17 mouse cellular contexts compared by ENCODE assay signal in the genomic region with DNA sequence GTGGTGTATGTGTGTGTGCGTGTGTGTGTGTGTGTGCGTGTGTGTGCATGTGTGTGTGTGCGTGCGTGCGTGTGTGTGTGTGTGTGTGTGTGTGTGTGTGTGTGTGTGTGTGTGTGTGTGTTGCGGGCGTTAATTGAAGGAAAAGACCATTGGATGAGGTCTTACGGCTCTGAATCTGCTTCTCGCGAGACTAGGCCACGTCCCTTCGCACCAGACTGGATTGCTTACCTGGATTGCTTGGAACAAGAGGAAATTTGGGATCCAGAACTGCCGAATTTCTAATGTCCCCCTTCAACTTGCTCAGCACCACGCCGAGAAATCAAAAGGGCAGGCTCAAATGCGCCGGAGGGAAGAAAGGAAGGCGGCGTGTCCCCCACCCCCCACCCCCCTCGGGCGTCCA. TPM values are rescaled to one million over a fixed set of nuclear protein-coding genes. Genes with fewer than 3 reads are reported as not detected.
A peak's percentile ranks its signal among the peaks of the same experiment; 100 is the strongest.
DNase-seq lines count a peak whose midpoint lies in the region; ATAC-seq lines count a peak whose summit lies in the region.
"Had no signal": no experiment of that assay in that cellular context is flagged by ENCODE, and none has a peak within 500 bp of the region (broad histone marks: within the 10 kb centered on the region; RNA-seq: fewer than 3 reads in every experiment).

A gene (minus strand): TSS at position 366 of the 400 bp plus-strand sequence.

- no peaks in the 10 kb centered on the region for H3K36me3 ChIP-seq in hindbrain, embryonic 10.5 days
- H3K36me3 ChIP-seq in hindbrain, embryonic 16.5 days (ENCODE audit: control insufficient read depth, insufficient read depth, low read length) = no peaks in the 10 kb centered on the region
- no peaks in the 10 kb centered on the region for H3K36me3 ChIP-seq in midbrain, embryonic 10.5 days
- no peaks in the 10 kb centered on the region for H3K36me3 ChIP-seq in midbrain, embryonic 14.5 days (ENCODE audit: control insufficient read depth, insufficient read depth, low read length)
- no peaks in the 10 kb centered on the region for H3K36me3 ChIP-seq in limb, embryonic 10.5 days

- H3K9ac ChIP-seq in hindbrain, embryonic 16.5 days (ENCODE audit: low read depth, low read length) = no peak within 1 kb of the TSS
- no peak within 1 kb of the TSS for H3K9ac ChIP-seq in midbrain, embryonic 14.5 days (replicated peaks; ENCODE audit: low read length)

- H3K27me3 ChIP-seq in hindbrain, embryonic 10.5 days (ENCODE audit: insufficient read depth, poor library complexity, severe bottlenecking) = peaks cover 93% of the 10 kb centered on the region
- H3K27me3 ChIP-seq in hindbrain, embryonic 16.5 days (replicated peaks; ENCODE audit: control insufficient read depth, insufficient read depth, low read length) = peaks cover 34% of the 10 kb centered on the region
- peaks cover 96% of the 10 kb centered on the region for H3K27me3 ChIP-seq in midbrain, embryonic 10.5 days (ENCODE audit: low read depth, poor library complexity, severe bottlenecking)
- peaks cover 65% of the 10 kb centered on the region for H3K27me3 ChIP-seq in midbrain, embryonic 14.5 days (ENCODE audit: control insufficient read depth, insufficient read depth, low read length)
- H3K27me3 ChIP-seq in limb, embryonic 10.5 days (ENCODE audit: low read depth, poor library complexity, severe bottlenecking) = peaks cover 93% of the 10 kb centered on the region
- H3K27me3 ChIP-seq: CH12.LX had no signal

- H3K4me2 ChIP-seq in hindbrain, embryonic 16.5 days (ENCODE audit: low read length) = no peak within 1 kb of the TSS
- no peak within 1 kb of the TSS for H3K4me2 ChIP-seq in midbrain, embryonic 14.5 days (ENCODE audit: low read length)

- WGBS in hindbrain, embryonic 10.5 days = 19% methylated on average over 19 of the region's 21 CpGs
- WGBS in hindbrain, embryonic 16.5 days = 26% methylated on average over 15 of the region's 21 CpGs
- 21% methylated on average over 20 of the region's 21 CpGs for WGBS in midbrain, embryonic 10.5 days
- WGBS in midbrain, embryonic 14.5 days = 29% methylated on average over 20 of the region's 21 CpGs
- WGBS in limb, embryonic 10.5 days = 9% methylated on average over 21 of the region's 21 CpGs

- 0 out of 2 replicates have a peak, but pooled peaks cover 3% of the 10 kb centered on the region for H3K9me3 ChIP-seq in hindbrain, embryonic 10.5 days
- no peaks in the 10 kb centered on the region for H3K9me3 ChIP-seq in hindbrain, embryonic 16.5 days (ENCODE audit: control insufficient read depth, low read length)
- H3K9me3 ChIP-seq in midbrain, embryonic 10.5 days (replicated peaks) = 0 out of 2 replicates have a peak, but pooled peaks cover 6% of the 10 kb centered on the region
- no peaks in the 10 kb centered on the region for H3K9me3 ChIP-seq in midbrain, embryonic 14.5 days (ENCODE audit: control insufficient read depth, low read length)
- no peaks in the 10 kb centered on the region for H3K9me3 ChIP-seq in limb, embryonic 10.5 days (replicated peaks)

- peak; percentile 26 for DNase-seq in hindbrain, embryonic 10.5 days (ENCODE audit: low spot score)
- DNase-seq in midbrain, embryonic 10.5 days (ENCODE audit: low spot score) = no peak
- no peak for DNase-seq in midbrain, embryonic 14.5 days
- peak; percentile 35 for DNase-seq in limb, embryonic 10.5 days (ENCODE audit: low spot score)
- DNase-seq in natural killer cell, adult 2 months (ENCODE audit: low spot score in 2 of 2) = no peak
- DNase-seq in adrenal gland, adult 8-10 months = no peak
- DNase-seq: heart, adult 2 months; kidney, postnatal 14 days; left cerebral cortex, postnatal 4 days; spleen, adult 18-20 months; thymus, postnatal 36 days had no signal

- H3K4me3 ChIP-seq in hindbrain, embryonic 10.5 days = peak within 1 kb of the TSS; percentile 16; the same call in 1 of the 2 replicates
- no peak within 1 kb of the TSS for H3K4me3 ChIP-seq in hindbrain, embryonic 16.5 days (ENCODE audit: low read length)
- peak within 1 kb of the TSS; percentile 24; the same call in 1 of the 2 replicates for H3K4me3 ChIP-seq in midbrain, embryonic 10.5 days
- no peak within 1 kb of the TSS for H3K4me3 ChIP-seq in midbrain, embryonic 14.5 days (replicated peaks; ENCODE audit: low read depth, low read length)
- H3K4me3 ChIP-seq in brown adipose tissue, adult 24 weeks (ENCODE audit: insufficient read depth, low read depth, low read length) = peak within 1 kb of the TSS; percentile 28; the same call in 1 of the 2 replicates
- H3K4me3 ChIP-seq in limb, embryonic 10.5 days = peak within 1 kb of the TSS; percentile 35
- H3K4me3 ChIP-seq: heart, adult 2 months had no signal

- ATAC-seq in hindbrain, embryonic 16.5 days = no peak
- ATAC-seq in midbrain, embryonic 14.5 days (ENCODE audit: low FRiP score, low TSS enrichment) = no peak
- ATAC-seq: activated CD4-positive, CD25-positive, alpha-beta regulatory T cell, adult 4 months had no signal

- 0 out of 2 replicates have a peak, but pooled peaks cover 3% of the 10 kb centered on the region for H3K4me1 ChIP-seq in hindbrain, embryonic 10.5 days (replicated peaks)
- H3K4me1 ChIP-seq in hindbrain, embryonic 16.5 days (ENCODE audit: control insufficient read depth, insufficient read depth, low read depth, low read length) = no peaks in the 10 kb centered on the region
- peaks cover 9% of the 10 kb centered on the region; the same call in 1 of the 2 replicates for H3K4me1 ChIP-seq in midbrain, embryonic 10.5 days
- H3K4me1 ChIP-seq in midbrain, embryonic 14.5 days (ENCODE audit: control insufficient read depth, insufficient read depth, low read length) = no peaks in the 10 kb centered on the region
- no peaks in the 10 kb centered on the region for H3K4me1 ChIP-seq in brown adipose tissue, adult 24 weeks (ENCODE audit: control insufficient read depth, insufficient read depth, insufficient read length, low read length)
- 0 out of 2 replicates have a peak, but pooled peaks cover 3% of the 10 kb centered on the region for H3K4me1 ChIP-seq in limb, embryonic 10.5 days

- H3K27ac ChIP-seq in hindbrain, embryonic 10.5 days = no peak within 1 kb of the TSS
- H3K27ac ChIP-seq in hindbrain, embryonic 16.5 days (ENCODE audit: low read depth, low read length) = no peak within 1 kb of the TSS
- H3K27ac ChIP-seq in midbrain, embryonic 10.5 days (replicated peaks) = no peak within 1 kb of the TSS
- no peak within 1 kb of the TSS for H3K27ac ChIP-seq in midbrain, embryonic 14.5 days (replicated peaks; ENCODE audit: low read depth, low read length)
- H3K27ac ChIP-seq in brown adipose tissue, adult 24 weeks (replicated peaks; ENCODE audit: low read depth, low read length) = no peak within 1 kb of the TSS
- H3K27ac ChIP-seq in limb, embryonic 10.5 days = no peak within 1 kb of the TSS
- H3K27ac ChIP-seq: heart, adult 2 months had no signal

RNA-seq across cellular contexts. Expression of the gene that starts here (rescaled TPM):
- polyA plus RNA-seq in hindbrain, embryonic 10.5 days (2016; fragmentation: Nextera tagmentation; extraction: Ambion mirVana) = not detected in 2 replicates
- not detected in 2 replicates for polyA plus RNA-seq in hindbrain, embryonic 16.5 days (2015; fragmentation: Nextera tagmentation; extraction: Ambion mirVana)
- not detected in 2 replicates for polyA plus RNA-seq in midbrain, embryonic 10.5 days (2016; fragmentation: Nextera tagmentation; extraction: Ambion mirVana)
- not detected in 2 replicates for polyA plus RNA-seq in midbrain, embryonic 14.5 days (2014; fragmentation: Nextera tagmentation; extraction: Ambion mirVana)
- not detected in 2 replicates for polyA plus RNA-seq in brown adipose tissue, adult 24 weeks (2012; ENCODE audit: insufficient read depth, insufficient read length, missing spikeins)
- not detected in 2 replicates for polyA plus RNA-seq in limb, embryonic 10.5 days (2016; fragmentation: Nextera tagmentation; extraction: Ambion mirVana)
- total RNA-seq in adrenal gland, adult 8-10 months (2022) = not detected
- total RNA-seq: heart, adult 2 months; left cerebral cortex, postnatal 4 days; megakaryocyte-erythroid progenitor cell, adult 5-6 weeks had no signal
- polyA plus RNA-seq: activated CD4-positive, CD25-positive, alpha-beta regulatory T cell, adult 4 months; cortical plate, adult 2 months; heart, adult 2 months had no signal

Comparison
In these comparisons a context has a peak if more than half of its experiments do, and no peak if none do; other contexts are left out.
1. H3K4me3 ChIP-seq: peak in midbrain, embryonic 10.5 days (single experiment) and brown adipose tissue, adult 24 weeks (single experiment); none in hindbrain, embryonic 16.5 days (single experiment) and midbrain, embryonic 14.5 days (single experiment).
2. Peak in DNase-seq and H3K4me3 ChIP-seq in hindbrain, embryonic 10.5 days; RNA of the gene not detected or under 1 TPM.
3. Peak in DNase-seq and H3K4me3 ChIP-seq in limb, embryonic 10.5 days; RNA of the gene not detected or under 1 TPM.